Mouse (Mus musculus) spleen, postnatal 4 days (tissue): ENCODE data around the gene Disc1.
A peak's percentile ranks its signal among the peaks of the same experiment; 100 is the strongest.

ENCODE experiments used
- DNase-seq, 2 experiments: peaks; one replicate each; pipeline ENCODE4 v3.0.0; 2022; ENCODE audit warnings: low spot score in 2 of 2

Disc1 gene

DNA sequence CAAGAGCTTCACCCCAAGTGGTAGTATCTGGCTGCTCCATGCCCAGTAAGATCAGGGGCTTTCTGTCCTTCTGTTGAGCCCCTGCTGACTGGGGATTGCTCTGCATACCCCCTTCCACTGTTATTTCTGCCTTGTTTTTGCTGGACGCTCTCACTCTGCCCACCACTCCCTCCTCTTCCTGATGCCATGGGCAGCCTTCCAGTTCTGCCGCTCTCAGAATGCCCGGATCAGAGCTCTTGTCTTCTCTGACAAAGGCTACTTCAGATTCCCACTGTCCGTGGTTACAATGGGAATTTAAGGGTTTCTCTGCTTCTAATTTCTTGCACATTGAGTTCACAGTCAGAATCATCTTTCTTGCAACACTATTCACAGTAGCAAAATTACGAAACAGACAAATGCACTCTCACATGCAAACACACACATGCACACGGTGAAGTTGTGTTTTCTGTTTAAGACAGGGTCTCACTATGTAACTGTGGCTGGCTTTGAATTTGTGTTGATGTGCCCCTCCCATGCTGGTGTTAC, 214.2 kb downstream of the Disc1 start:
- DNase-seq, result no peak

DNA sequence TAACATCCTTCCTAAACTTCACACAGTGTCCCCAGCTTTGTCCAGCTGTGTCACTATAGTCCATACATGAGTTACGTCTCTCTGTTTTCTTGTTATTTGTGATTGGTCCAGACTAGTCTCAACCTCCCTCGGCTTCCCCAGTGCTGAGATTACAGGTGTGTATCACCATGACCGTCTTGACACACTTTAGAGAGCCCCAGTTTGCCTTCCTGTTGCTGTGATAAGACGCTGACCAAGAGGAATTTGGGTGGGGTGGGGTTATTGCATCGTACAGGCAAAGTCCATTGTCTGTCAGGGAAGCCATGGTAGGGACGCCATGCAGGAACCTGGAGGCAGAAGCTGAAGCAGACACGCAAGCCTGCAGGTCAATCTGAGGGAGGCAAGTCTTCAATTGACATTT, 216.3 kb downstream of the Disc1 start:
- no peak for DNase-seq

DNA sequence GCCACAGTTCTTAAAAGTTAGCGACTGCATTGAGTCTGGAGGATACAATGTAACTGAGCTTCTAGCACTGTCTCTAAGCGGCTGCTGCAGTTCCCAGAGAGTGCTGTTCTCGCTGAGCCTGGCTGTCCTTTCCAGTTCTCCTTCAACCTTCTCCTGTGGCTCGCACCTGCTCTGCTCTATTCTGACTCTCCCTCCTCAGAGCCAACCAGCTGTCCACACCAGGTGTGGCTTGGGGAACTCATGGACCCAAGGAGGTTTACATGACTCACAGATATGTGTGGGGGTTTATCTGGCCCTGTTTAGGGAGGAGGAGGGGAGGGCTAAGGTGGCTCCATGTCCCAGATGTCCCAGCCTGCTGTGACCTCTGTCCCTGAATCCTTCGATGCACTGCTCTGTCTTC, 217.4 kb downstream of the Disc1 start:
- no peak for DNase-seq

DNA sequence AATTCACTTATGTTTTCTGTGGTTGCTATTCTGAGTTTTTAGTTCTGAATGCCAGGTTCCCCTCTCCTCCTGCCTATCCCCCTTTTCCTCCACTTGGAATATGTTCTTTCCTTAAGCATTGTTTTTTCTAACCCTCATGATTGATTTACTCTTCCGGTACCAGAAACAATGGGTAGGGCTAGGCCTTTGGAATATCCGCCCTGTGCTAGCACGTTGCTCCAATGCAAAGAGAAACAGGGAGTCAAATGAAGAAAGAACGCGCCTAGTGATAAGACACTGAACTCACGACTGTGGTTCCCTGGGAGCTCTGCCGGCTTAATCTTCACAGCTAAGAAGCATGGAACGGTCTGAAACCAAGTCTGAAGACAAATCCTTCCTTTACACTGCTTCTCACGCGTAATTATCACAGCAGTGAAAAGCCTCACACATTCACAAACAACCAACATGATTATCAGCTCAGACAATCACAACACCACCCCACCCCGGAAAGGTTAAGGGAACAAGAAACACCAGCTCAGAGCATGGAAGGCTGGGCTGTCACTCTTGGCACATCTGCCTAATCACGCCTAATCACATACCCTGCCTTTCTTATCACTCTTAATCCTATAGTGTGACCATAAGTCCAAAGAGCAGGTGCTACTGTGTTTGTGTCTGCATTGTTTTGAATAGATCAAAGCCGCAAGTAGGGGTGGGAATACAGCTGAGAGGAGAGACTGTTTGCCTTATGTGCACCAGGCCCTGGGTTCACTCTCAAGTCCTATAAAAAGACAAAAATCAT, 218.3 kb downstream of the Disc1 start:
- DNase-seq, result no peak

DNA sequence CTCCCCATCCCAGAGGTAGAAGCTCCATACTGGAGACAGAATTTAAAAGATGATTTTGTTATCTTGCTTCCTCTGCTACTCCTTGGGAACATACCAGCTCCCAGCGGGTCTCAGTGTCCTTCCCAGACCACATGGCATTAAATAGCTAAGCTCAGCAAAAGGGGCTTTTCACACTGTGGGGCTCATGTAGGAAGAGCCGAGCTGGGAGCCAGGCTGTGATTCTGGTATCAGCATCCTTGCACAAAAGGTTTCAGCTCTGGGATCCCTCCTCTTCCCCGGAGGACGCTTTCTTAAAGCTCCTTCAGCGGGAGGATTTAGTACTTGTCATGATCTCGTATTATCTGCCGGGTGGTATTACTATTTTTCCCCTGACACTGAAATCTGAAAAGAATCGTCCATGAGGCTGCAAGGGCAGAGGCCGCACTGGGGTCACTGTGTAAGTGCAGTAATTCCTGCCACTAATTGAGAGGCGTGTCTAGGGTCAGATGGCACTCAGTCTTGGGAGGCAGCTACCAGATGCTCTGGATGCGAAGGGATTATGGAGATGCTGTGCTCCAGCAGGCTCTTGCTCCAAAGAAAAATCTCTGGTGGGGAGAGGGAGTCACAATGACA, 223.2 kb downstream of the Disc1 start:
- no peak for DNase-seq

DNA sequence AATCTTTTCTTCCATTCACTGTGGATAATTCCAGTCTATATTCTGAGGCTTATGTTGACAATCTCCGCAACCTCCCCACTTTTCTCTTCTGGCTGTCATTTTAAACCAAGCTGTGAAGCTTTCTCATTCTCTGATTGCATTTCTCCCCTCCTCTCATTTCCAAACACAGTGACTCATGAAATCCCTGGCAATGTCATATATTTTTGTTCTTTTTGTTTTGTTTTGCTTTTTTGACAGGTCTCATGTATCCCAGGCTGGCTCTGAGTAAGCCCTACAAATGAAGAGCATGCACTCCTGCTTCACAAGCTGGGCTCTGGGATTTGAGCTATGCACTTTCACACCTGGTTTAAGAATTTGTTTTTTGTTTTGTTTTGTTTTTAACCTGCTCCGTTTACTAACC, 225.2 kb downstream of the Disc1 start:
- DNase-seq, result no peak

DNA sequence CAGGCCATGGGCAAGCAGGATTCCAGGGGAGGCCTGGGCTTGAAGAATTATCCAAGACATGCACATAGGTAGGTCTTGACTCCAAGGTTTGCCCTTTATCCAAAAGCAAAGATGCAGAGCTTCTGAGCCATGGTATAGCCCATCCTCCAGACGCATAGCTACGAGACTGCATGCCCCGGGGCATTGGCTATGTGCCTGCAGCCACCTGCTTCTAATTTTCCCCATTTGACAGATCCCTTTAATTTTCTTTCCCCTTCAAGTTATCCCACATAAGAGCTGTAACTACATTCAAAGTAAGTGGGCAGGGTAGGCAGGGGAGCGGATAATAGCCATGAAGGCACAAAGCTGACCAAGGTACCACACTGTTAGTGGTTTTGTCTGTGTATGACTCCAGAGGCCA, 225.9 kb downstream of the Disc1 start:
- no peak for DNase-seq

DNA sequence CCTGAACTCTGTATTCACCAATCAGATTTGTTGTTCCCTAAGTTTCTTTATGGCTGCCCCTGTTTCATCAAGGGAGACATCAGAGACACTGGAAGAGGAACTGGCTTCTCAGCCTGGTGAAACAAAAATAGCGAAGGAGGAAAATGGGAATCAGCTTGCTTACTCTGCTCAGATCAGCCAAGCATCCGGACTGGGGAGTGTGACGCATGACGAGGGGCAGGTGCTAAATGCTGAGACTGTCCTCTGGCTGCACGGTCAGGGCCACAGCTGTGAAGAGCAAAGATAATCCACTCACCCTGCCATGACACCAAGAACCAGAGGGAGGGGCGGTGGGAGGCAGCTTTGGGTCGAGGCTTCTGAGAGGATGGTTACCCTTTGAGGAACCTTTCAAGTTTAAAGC, 228.5 kb downstream of the Disc1 start:
- DNase-seq, result peak in 1 of 2 experiments; percentile 24

DNA sequence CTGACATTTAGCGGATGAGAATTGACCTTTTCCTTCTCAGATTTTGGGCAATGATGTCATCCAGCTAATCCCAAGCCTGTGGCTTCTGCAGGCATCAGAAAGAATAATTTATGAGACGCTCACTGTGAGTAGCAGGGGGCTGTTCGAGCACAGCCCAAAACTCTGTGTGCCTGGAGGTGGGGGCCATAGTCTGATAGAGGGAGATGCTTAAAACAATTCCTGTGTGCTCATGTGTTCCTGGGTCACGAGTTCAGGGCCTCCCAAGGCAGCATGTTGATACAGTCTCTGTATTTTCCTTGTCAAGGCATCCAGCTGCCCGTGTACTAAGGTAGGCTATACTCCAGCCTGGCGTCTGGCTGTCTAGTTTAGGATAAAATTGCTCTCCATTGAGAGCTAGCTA, 229.5 kb downstream of the Disc1 start:
- no peak for DNase-seq

DNA sequence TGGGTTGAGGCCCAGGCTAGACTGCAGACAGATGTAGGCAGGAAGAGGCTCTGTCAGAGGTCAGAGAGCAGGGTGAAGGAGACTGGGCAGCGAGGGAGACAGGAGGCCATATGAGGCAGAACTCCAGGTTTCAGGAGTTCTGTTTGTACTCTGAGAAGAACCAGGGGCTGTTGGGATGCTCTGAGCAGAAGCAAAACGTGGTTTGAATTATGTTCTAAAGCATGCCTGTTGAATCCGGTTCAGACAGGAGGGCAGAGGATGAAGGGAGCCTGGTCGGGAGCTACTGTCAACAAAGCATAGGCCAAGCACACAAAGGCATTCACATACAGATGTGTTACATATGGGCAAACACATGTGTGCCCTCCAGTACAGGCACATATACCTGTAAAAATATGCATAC, 230.9 kb downstream of the Disc1 start:
- no peak for DNase-seq

DNA sequence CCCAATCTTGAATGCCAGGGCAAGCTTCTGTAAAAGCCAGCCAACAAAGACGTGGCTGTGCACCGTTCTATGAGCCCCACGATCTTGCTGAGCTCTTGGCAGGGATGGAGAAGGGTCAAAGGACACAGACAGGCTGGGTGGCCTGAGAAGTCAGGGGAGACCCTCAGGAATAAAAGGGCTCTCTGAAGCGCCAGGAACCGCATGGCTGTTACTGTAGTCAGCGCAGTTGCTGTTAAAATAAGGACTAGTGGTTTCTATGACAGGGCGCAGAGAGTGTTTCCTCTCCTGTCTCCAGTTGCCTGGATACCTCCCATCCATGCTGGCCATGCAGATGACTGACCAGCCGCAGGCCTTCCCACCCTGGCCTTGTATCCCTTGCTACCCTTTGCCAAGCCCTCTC, 231.4 kb downstream of the Disc1 start:
- DNase-seq, result no peak

DNA sequence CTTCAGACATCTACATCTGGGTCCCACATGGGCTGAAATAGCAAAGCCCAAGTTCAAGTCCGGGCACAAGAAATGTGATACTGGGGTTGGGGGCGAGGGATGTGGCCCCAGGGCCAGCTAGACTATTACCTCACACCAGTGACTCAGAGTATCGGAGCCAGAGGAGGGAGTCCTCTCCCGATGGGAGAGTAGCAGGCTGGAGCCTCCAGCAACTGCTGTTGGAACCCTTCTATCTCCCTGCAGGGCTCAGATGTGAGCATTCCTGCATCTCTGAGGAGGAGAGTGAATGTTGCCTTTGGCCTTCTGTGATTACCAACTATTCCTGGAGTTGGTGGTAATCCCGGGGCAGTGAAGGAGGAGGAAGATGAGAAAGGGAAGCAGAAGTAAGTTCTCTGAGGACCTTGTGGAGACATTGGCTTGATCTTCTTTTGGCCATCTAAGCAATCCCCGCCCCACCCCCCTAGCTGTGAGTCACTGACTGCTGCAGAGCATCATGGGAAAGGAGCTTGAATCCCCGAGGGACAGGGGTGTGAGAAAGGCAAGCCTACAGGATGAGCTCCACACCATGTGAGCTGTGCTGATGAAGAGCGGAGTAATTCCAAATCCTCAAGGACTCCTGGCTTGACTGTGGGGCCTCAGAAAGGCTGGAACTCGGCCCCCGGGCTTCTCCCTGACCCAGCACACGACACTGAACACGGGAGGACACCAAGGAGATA, 232.1 kb downstream of the Disc1 start:
- peak in 1 of 2 experiments; percentile 28 for DNase-seq

DNA sequence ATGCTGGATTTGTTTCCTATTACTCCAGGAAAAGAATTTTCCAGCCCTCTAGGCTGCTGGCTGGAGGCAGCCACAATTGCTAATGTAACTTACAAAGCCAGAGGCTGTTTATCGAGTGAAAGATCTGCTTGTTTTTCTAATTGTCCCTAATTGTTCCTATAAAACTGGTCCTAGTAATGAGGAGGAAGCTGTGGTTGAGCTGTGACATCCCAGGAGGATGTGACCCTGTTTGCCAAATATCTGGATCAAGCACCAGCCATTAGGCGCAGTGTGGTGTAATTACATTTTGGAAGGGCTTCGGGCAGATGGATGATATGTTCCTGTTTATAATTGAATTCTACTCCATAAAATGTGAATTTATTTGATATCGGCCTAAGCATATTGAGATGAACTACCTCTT, 233.3 kb downstream of the Disc1 start:
- DNase-seq, result no peak

DNA sequence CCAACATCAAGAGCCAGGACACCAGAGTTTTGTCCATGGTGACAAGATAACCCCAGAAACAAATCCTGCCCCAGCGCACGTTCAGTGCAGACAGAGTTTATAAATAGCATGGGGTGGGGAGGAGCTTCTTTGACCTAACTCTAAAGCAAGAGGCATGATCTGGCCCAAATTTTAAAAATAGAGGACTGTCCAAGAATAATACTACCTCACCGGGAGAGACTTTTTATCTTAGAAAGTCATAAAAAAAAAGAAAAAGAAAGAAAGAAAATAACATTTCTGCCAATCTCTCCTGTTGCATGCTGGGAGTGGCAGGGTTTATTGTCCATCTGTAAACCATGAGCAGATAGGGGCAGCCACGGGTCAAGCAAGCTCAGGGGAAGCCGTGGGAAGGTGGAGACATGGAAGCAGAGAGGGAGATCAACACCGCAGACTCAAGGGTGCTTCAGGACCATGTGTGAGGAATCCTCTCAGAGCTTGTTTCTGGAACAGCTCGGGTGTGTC, 233.9 kb downstream of the Disc1 start:
- no peak for DNase-seq

DNA sequence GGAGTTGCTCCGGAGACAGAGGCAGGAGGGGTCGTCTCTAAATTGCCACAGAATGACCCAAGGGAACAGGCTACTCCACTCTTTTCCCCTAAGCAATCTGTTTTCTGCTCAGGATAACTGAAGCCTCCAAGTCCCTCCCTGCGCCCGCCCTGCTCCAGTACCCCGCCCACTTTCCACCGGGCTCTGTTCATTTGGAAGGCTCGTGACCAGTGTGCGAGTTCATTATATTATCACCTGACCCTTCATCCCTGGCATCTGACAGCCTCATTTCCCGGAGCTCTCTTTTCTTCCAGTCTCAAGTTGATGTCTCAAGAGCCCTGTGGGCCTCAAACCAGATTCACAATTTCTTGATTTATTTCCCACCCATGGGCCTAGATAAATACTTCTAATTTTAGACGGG, 237.5 kb downstream of the Disc1 start:
- no peak for DNase-seq

DNA sequence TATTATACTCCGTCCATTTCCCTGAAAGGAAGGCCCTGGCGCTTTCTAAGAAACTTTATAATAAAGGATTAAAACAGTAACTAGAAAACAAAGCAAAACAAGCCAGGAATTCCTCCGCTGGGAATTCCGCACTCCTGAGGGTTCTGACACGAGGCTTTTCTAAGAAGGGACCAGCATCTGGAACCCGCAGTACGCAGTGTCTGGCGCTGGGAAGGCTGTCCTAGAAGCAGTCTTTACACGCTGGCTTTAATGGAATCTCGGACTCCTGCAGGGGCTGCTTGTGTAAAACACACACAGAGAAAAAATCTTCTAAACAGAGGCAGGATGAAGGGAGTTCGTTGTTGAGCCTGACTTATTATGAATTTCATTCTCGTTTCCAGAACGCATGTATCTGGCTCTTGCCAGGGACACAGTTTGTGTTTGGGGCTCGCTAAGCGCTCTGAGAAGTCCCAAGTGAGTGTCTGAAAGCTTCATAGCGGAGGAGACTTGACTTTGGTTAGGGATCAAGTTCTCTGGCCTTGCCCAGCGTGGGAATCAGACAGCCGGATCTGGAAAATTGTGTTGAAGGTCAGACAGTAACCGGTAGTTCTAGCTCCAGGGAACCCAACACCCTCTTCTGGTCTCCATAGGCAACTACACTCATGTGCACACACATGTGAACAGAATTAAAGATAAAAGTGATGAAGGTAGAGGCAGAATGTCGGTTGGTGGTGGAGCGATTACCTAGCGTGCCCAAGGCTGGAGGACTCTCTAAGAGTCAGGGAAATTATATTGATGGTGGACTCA, 238.1 kb downstream of the Disc1 start:
- DNase-seq, result no peak

DNA sequence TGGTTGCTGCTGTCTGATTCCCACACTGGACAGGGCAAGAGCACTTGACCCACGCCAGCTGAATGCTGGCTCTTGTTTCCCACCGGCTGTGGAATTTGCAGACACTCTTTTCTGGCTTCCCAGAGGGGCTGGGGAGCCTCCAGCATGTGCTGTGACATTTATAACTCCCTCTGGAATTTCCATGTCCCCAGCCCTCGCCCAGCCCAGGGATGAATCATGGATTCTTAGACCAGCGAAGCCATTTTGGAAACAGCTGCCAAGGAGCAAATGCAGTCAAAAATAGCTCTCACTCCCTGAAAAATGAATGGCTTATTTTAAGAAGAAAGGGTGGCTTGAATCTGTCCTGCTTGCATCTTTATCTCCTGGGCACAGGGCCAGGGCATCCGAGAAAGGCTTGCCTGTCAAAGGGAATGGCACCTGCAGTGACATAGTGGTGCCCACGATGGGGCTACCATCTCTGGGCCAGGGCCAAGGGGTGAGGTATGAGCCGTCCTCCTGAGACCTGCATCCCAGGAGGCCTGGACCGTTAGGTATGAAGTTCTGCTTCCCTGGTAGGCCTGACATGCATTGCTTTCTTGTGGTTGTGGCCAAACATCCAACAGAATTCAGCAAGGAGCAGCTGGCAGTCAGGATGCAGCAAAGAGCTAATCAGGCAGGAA, 239.1 kb downstream of the Disc1 start:
- DNase-seq, result no peak

DNA sequence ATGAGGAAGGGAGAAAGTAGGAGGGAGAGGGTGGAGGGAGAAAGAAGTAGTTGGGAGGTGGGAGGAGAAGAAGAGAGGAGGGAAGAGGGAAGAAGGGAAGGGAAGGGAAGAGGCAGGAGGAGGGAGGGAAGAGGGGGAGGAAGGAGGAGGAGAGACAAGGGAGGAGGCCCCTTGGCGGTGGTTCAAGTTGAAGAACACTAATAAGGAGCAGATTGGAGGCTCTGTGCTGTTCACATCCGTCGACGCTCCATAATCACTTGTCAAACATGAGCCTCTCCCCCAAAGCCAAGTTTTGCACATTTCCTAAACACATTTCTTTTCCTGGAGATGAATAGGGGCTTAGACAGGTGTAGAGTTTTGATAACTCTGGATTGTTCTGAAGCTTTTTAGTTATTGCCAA, 245.3 kb downstream of the Disc1 start:
- DNase-seq, result no peak

DNA sequence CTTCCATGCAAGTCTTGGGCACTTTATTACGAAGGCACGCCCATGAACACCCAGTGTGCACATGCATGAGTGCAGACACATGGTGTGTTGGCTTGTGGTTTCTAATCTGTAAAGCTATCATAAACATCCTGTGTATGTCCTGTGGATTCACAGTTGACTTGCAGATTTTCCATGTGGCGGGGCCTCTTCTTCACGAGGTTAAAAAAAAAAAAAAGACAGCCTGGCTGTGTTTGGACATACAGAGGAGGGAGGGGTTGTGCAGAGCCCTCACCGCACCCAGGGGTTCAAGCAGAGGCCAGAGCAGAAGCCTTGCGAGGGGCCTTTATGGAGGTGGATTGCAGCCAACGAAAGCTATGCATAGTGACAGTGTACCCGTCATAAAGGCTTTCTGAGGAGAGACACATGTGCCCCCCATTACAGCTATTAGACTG, 248.0 kb downstream of the Disc1 start:
- DNase-seq, result no peak

DNA sequence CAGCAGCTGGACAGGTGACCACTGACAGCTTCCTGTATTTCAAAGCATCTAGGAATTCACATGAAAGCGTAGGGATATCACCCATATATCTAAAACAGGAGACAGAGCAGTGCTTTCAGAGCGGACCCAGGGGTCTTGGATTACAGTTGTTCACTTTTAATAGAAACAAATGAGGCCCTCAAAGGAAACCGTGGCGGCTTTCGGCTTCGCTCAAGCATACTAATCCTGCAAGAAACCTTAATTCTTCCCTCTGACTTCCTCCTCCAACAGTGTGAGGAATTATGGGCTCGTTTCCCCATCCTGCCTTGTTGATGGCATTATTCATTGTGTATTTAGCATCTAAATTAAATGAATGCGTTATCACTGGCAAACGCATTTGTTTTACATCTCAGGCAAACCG, 252.7 kb downstream of the Disc1 start:
- no peak for DNase-seq

DNA sequence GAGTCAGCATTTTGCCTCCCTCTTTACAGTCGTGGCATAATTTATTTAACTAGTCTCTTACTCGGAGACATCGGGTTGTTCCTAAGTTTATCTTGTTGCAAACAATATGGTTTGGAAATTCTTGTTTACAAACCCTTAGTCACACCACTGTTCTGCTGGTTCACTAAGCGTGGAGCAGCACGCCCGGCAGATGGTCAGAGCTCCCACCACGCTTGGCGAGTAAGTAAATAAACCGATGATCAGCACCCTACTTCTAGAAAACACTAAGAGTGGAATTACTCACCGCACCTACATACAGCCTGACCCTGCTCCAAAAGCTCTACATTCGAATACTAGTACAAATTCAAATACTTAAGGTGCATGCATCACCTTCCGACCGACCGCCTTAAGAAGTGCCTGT, 256.0 kb downstream of the Disc1 start:
- DNase-seq, result no peak
